Mouse (Mus musculus): ENCODE data around the gene Rps6kb1. TPM values are rescaled to one million over a fixed set of nuclear protein-coding genes. Genes with fewer than 3 reads are reported as not detected.
"Not testable (repeated sequence)": the region's sequence is repeated elsewhere in the genome, so short reads cannot be mapped to it uniquely, and the experiment has no call there.

Rps6kb1 gene
- polyA plus RNA-seq, 1 experiment from 2014 or later, result 58.8 TPM

- ATAC-seq (ENCODE audit: insufficient read depth); H3K4me2 ChIP-seq; H3K9ac ChIP-seq; H3K4me3 ChIP-seq (ENCODE audit: low read depth, low read length); H3K27me3 ChIP-seq (ENCODE audit: insufficient read depth, low read length); H3K9me3 ChIP-seq (ENCODE audit: low read depth, low read length); H3K4me1 ChIP-seq (ENCODE audit: insufficient read depth); H3K27ac ChIP-seq (ENCODE audit: low read depth); H3K36me3 ChIP-seq (ENCODE audit: insufficient read depth): not testable (repeated sequence)
- peak; percentile 91 for DNase-seq
- WGBS, result 14% methylated on average over 8 of the region's 8 CpGs
- TF ChIP-seq CTCF (IDR thresholded peaks at IDR 0.05; ENCODE audit: low read depth), result peak; percentile 74
These were observed 80.3 kb downstream of the Rps6kb1 start for GRCm38 (mm10) chr11:86464275-86464674.

- no peaks in the 10 kb centered on the region for H3K27me3 ChIP-seq (ENCODE audit: insufficient read depth, low read length)
- no peak overlapping the region for H3K4me3 ChIP-seq (ENCODE audit: low read depth, low read length)
- no peaks in the 10 kb centered on the region for H3K9me3 ChIP-seq (ENCODE audit: low read depth, low read length)
- no peak overlapping the region for H3K4me2 ChIP-seq
- TF ChIP-seq CTCF (IDR thresholded peaks at IDR 0.05; ENCODE audit: low read depth), result no peak
- ATAC-seq (ENCODE audit: insufficient read depth) (no peak), DNase-seq (no peak)
- H3K4me1 ChIP-seq (ENCODE audit: insufficient read depth), result no peaks in the 10 kb centered on the region
- H3K36me3 ChIP-seq (ENCODE audit: insufficient read depth), result no peaks in the 10 kb centered on the region
- no peak overlapping the region for H3K27ac ChIP-seq (ENCODE audit: low read depth)
- H3K9ac ChIP-seq, result no peak overlapping the region
These were observed 82.0 kb downstream of the Rps6kb1 start for GRCm38 (mm10) chr11:86462579-86462978.

- H3K27ac ChIP-seq (ENCODE audit: low read depth), result no peak overlapping the region
- ATAC-seq (ENCODE audit: insufficient read depth) (no peak), DNase-seq (no peak)
- H3K4me3 ChIP-seq (ENCODE audit: low read depth, low read length), result no peak overlapping the region
- H3K9me3 ChIP-seq (ENCODE audit: low read depth, low read length), result no peaks in the 10 kb centered on the region
- no peak for TF ChIP-seq CTCF (IDR thresholded peaks at IDR 0.05; ENCODE audit: low read depth)
- H3K9ac ChIP-seq, result no peak overlapping the region
- H3K4me2 ChIP-seq, result no peak overlapping the region
- no peaks in the 10 kb centered on the region for H3K4me1 ChIP-seq (ENCODE audit: insufficient read depth)
- no peaks in the 10 kb centered on the region for H3K36me3 ChIP-seq (ENCODE audit: insufficient read depth)
- no peaks in the 10 kb centered on the region for H3K27me3 ChIP-seq (ENCODE audit: insufficient read depth, low read length)
- 84% methylated on average over 6 of the region's 6 CpGs for WGBS
These were observed 85.7 kb downstream of the Rps6kb1 start for GRCm38 (mm10) chr11:86458866-86459265.

GRCm38 (mm10) chr11:86457545-86457944 is 87.1 kb downstream of the Rps6kb1 start:
- Histone ChIP-seq H3K36me3 (ENCODE audit: insufficient read depth) (no peaks in the 10 kb centered on the region), H3K27ac (ENCODE audit: low read depth) (no peak overlapping the region), H3K9me3 (ENCODE audit: low read depth, low read length) (no peaks in the 10 kb centered on the region), H3K4me2 (no peak overlapping the region), H3K9ac (no peak overlapping the region), H3K4me1 (ENCODE audit: insufficient read depth) (no peaks in the 10 kb centered on the region), H3K27me3 (ENCODE audit: insufficient read depth, low read length) (no peaks in the 10 kb centered on the region), H3K4me3 (ENCODE audit: low read depth, low read length) (no peak overlapping the region)
- ATAC-seq (ENCODE audit: insufficient read depth) (no peak), DNase-seq (no peak)
- no peak for TF ChIP-seq CTCF (IDR thresholded peaks at IDR 0.05; ENCODE audit: low read depth)
- WGBS, result 80% methylated on average over 6 of the region's 6 CpGs

GRCm38 (mm10) chr11:86453991-86454390 is 90.6 kb downstream of the Rps6kb1 start:
- WGBS, result 88% methylated on average over 5 of the region's 5 CpGs
- TF ChIP-seq CTCF (IDR thresholded peaks at IDR 0.05; ENCODE audit: low read depth), result no peak
- Histone ChIP-seq H3K4me1 (ENCODE audit: insufficient read depth) (no peaks in the 10 kb centered on the region), H3K9ac (no peak overlapping the region), H3K4me3 (ENCODE audit: low read depth, low read length) (no peak overlapping the region), H3K4me2 (no peak overlapping the region), H3K36me3 (ENCODE audit: insufficient read depth) (no peaks in the 10 kb centered on the region), H3K27me3 (ENCODE audit: insufficient read depth, low read length) (no peaks in the 10 kb centered on the region), H3K9me3 (ENCODE audit: low read depth, low read length) (no peaks in the 10 kb centered on the region), H3K27ac (ENCODE audit: low read depth) (no peak overlapping the region)
- no peak for ATAC-seq (ENCODE audit: insufficient read depth)
- no peak for DNase-seq

MicroRNA genes within 50 kb of the gene (microRNA counts, 519-probe panel; counts per million panel counts)
- microRNA mmu-miR-21, result 3,823 counts per million, percentile 79 among the panel's probes with 10 or more counts

Small RNA genes lying within 50 kb of the gene (microRNA-seq; reads per million reads assigned to microRNA genes)
- gene Mir21a (ENCODE audit: borderline number of aligned reads), result 15,008 reads per million, percentile 96 among the genes with 10 or more reads in this experiment

Other genes with a start within 250 kb of the Rps6kb1 start
- 12.8 and 13.4 TPM in 2 replicates for gene Med13, start 187.2 kb downstream of the Rps6kb1 start, polyA plus RNA-seq (2014; fragmentation: Nextera tagmentation; extraction: Ambion mirVana)
- 43.2 and 49.0 TPM in 2 replicates for gene Rnft1, start 60.1 kb downstream of the Rps6kb1 start, polyA plus RNA-seq (2014; fragmentation: Nextera tagmentation; extraction: Ambion mirVana)
- gene Tubd1, start 186 bp upstream of the Rps6kb1 start, polyA plus RNA-seq (2014; fragmentation: Nextera tagmentation; extraction: Ambion mirVana), result 14.2 and 14.7 TPM in 2 replicates
- 117 TPM in 2 replicates for gene Vmp1, start 139.0 kb upstream of the Rps6kb1 start, polyA plus RNA-seq (2014; fragmentation: Nextera tagmentation; extraction: Ambion mirVana)
- 36.8 and 37.3 TPM in 2 replicates for gene Ptrh2, start 139.2 kb upstream of the Rps6kb1 start, polyA plus RNA-seq (2014; fragmentation: Nextera tagmentation; extraction: Ambion mirVana)
- gene Cltc, start 212.8 kb upstream of the Rps6kb1 start, polyA plus RNA-seq (2014; fragmentation: Nextera tagmentation; extraction: Ambion mirVana), result 179 and 186 TPM in 2 replicates